Mouse (Mus musculus) stomach, postnatal 0 days (tissue): Measurements from ENCODE around the gene Idh2. TPM values are rescaled to one million over a fixed set of nuclear protein-coding genes. Genes with fewer than 3 reads are reported as not detected.

ENCODE experiments used
- ATAC-seq: fragments of 200-750 bp; cut with Nextera tagmentation; 2 replicates; pipeline ENCODE4 v1.8.0; 2017; ENCODE audit not compliant: low FRiP score, low TSS enrichment
- DNase-seq: peaks from one replicate; pipeline ENCODE4 v3.0.0-alpha.2; 2016; ENCODE audit warnings: low spot score
- H3K27ac ChIP-seq: fragments of 300-500 bp; sonication (generic); replicated peaks from 2 replicates; pipeline ENCODE4 v1.5.1; 2014; ENCODE audit warnings: mild to moderate bottlenecking, control low read depth
- H3K27me3 ChIP-seq: fragments of 300-500 bp; sonication (generic); 2 replicates; pipeline ENCODE4 v1.6.1; 2014; ENCODE audit warnings: low read length; ENCODE audit not compliant: control insufficient read depth, insufficient read depth
- H3K36me3 ChIP-seq: fragments of 300-500 bp; sonication (generic); 2 replicates; pipeline ENCODE4 v1.6.1; 2014; ENCODE audit warnings: low read length, mixed read lengths; ENCODE audit not compliant: control insufficient read depth, insufficient read depth
- H3K4me1 ChIP-seq: fragments of 300-500 bp; sonication (generic); replicated peaks from 2 replicates; pipeline ENCODE4 v1.6.1; 2014; ENCODE audit warnings: antibody characterized with exemption; ENCODE audit not compliant: control insufficient read depth, insufficient read depth
- H3K4me2 ChIP-seq: fragments of 300-500 bp; sonication (generic); replicated peaks from 2 replicates; pipeline ENCODE4 v1.6.1; 2014; ENCODE audit warnings: low read depth, mild to moderate bottlenecking, control low read depth, moderate library complexity
- H3K4me3 ChIP-seq: fragments of 300-500 bp; sonication (generic); 2 replicates; pipeline ENCODE4 v1.5.1; 2014; ENCODE audit warnings: low read depth, low read length, control low read depth
- H3K9ac ChIP-seq: fragments of 300-500 bp; sonication (generic); 2 replicates; pipeline ENCODE4 v1.6.1; 2014; ENCODE audit warnings: mild to moderate bottlenecking, low read length, control low read depth, mixed read lengths
- H3K9me3 ChIP-seq: fragments of 300-500 bp; sonication (generic); 2 replicates; pipeline ENCODE4 v1.6.1; 2016; ENCODE audit warnings: low read length; ENCODE audit not compliant: control insufficient read depth
- CTCF ChIP-seq: IDR thresholded peaks from 2 replicates; pipeline ENCODE4 v1.5.1; 2016; ENCODE audit warnings: antibody characterized with exemption, low read depth, mild to moderate bottlenecking, moderate library complexity
- EP300 ChIP-seq: optimal IDR thresholded peaks from 2 replicates; pipeline ENCODE3; 2016; ENCODE audit warnings: antibody characterized with exemption
- WGBS: fragments of 180-500 bp; shearing (Covaris S2); extraction: QIAGEN DNeasy Blood & Tissue Kit; methylation state at CpG from one replicate; pipeline ENCODE4 v1.1.7; 2014; 5-methylcytosine and 5-hydroxymethylcytosine counted together
- polyA plus RNA-seq: library from polyadenylated mRNA; unstranded; fragments of >200 nt; fragmentation: Nextera tagmentation; extraction: Ambion mirVana; gene quantifications from 2 replicates; pipeline ENCODE4 v1.2.1, GENCODE M21; 2015

Gene Idh2
- polyA plus RNA-seq, 1 experiment from 2014 or later = 288 TPM

DNA sequence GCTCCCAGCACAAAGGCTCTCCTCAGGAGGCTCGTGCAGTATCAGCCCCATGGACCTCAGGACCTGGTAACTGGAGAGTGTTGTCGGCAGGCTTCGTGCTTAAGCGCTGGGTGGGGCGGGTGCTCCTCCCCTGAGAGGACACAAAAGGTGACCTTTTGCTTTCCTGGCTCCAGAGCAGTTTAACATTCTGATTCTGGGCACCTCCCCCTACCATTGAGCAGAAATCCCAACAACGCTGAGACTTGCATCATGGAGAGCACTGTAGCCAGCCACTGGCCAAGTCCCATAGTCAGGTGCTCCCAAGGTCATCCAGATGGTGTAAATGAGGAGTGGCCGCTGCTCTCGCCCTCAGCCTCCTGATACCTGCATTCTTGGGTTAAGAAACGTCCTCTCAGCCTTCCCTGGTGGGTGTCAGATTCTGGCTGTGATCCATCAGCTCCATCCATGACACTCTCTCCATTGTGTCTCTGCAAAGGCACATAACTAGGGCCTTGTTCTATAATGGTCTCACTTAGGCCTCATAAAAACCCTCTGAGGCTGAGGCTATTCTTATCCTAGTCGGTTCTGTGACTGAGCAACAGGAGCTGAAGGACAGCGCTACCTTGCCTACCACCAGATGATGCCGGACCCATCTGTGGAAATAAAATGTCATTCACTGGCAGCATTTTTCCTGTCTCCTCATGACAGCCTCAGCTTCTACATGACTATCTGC, 15.3 kb upstream of the Idh2 start:
- Histone ChIP-seq H3K36me3 (no peaks in the 10 kb centered on the region), H3K9ac (no peak overlapping the region), H3K4me2 (no peak overlapping the region), H3K9me3 (no peaks in the 10 kb centered on the region), H3K27me3 (no peaks in the 10 kb centered on the region), H3K4me1 (peaks cover 3% of the 10 kb centered on the region; the same call in 1 of the 2 replicates), H3K4me3 (no peak overlapping the region), H3K27ac (peak overlapping the region; percentile 75)
- WGBS = 44% methylated on average over 12 of the region's 12 CpGs
- TF ChIP-seq EP300 = no peak
- TF ChIP-seq CTCF = no peak
- ATAC-seq (peak; percentile 81), DNase-seq (peak; percentile 76)

DNA sequence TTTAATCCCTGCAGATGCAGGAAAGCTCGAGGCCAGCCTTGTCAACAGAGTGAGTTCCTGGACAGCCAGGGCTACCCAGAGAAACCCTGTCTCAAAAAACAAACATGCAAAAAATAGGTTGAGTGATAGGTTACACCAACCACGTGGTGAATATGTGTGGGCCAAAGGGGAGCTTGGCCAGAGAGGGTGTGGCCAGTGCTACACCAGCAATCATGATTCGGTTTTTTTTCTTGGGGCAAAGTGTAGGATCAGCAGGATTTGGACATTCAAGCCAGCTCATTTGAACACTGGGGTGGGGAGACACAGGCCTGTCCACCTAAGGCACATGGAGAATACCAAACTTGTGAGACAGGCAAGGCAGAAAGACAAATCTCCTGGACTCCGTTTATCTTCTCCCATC, 14.1 kb upstream of the Idh2 start:
- Histone ChIP-seq H3K9me3 (no peaks in the 10 kb centered on the region), H3K27me3 (no peaks in the 10 kb centered on the region), H3K4me1 (no peaks in the 10 kb centered on the region; the same call in 1 of the 2 replicates), H3K4me2 (no peak overlapping the region), H3K4me3 (no peak overlapping the region), H3K9ac (no peak overlapping the region), H3K36me3 (no peaks in the 10 kb centered on the region), H3K27ac (peak overlapping the region; percentile 75; the same call in 1 of the 2 replicates)
- 42% methylated on average over 4 of the region's 4 CpGs for WGBS
- ATAC-seq (peak; percentile 82), DNase-seq (peak; percentile 77)
- TF ChIP-seq CTCF (no peak), EP300 (no peak)

DNA sequence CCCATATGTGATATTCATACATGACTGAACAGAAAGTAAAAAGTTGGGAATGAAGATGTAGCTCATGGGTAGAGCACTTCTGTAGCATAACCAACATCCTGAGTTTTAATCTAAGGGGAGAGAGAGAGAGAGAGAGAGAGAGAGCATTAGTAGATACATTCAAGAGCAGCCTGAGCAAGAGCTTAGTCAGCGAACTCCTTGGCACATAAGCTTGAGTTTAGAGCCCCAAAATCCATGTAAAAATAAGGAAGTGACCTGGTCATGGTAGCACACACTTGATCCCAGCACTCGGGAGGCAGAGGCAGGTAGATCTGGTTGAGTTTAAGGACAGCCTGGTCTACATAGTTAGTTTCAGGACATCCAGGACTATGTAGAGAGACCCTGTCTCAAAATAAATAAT, 8.5 kb upstream of the Idh2 start:
- Histone ChIP-seq H3K27ac (no peak overlapping the region), H3K4me1 (0 out of 2 replicates have a peak, but pooled peaks cover 3% of the 10 kb centered on the region), H3K36me3 (no peaks in the 10 kb centered on the region), H3K27me3 (no peaks in the 10 kb centered on the region), H3K9me3 (no peaks in the 10 kb centered on the region), H3K4me2 (no peak overlapping the region), H3K9ac (no peak overlapping the region), H3K4me3 (no peak overlapping the region)
- no peak for ATAC-seq
- no peak for DNase-seq
- 80% methylated on average over 2 of the region's 2 CpGs for WGBS
- TF ChIP-seq CTCF (no peak), EP300 (no peak)

DNA sequence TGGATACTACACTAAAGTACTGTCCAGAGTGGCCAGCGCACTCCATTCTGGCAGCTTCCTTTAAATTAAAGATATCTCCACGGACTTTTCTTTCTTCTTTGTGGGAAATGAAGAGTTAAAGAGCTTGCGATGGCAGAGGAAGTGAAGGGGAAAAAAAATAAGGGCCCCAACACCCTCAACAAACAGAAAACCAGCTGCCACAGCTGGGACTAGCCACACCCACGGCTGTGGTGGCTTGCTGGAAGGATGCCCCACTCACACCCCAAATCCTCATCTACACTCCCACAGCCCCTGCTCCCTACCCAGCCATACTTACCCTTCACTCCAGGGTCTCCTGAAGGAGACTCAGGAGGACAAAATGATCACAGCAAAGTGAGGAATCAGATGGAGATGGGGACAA, 7.9 kb upstream of the Idh2 start:
- no peak for ATAC-seq
- Histone ChIP-seq H3K4me2 (no peak overlapping the region), H3K36me3 (no peaks in the 10 kb centered on the region), H3K27me3 (no peaks in the 10 kb centered on the region), H3K4me3 (no peak overlapping the region), H3K27ac (no peak overlapping the region), H3K4me1 (0 out of 2 replicates have a peak, but pooled peaks cover 3% of the 10 kb centered on the region), H3K9ac (no peak overlapping the region), H3K9me3 (no peaks in the 10 kb centered on the region)
- peak; percentile 73 for DNase-seq
- TF ChIP-seq EP300 (no peak), CTCF (no peak)
- WGBS = 35% methylated on average over 4 of the region's 4 CpGs

DNA sequence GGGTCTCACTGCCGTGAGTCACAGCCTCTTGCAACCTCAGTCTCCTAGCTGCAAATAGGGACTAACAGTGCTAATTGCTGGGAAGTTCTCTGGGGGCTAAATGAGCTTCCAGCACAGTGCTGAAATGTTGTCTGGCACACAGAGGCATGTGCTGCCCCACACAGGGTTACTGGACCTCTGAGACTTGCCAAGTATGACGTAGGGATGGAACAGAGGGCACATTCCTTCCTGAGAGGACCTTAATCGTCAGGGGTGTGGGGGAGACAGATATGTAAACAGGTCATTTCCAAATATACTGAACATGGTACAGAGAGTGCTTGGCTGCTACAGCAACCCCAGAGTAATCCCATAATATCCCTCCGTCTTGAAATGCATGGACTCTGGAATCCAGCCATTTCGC, 5.9 kb upstream of the Idh2 start:
- WGBS = 41% methylated on average over 5 of the region's 5 CpGs

DNA sequence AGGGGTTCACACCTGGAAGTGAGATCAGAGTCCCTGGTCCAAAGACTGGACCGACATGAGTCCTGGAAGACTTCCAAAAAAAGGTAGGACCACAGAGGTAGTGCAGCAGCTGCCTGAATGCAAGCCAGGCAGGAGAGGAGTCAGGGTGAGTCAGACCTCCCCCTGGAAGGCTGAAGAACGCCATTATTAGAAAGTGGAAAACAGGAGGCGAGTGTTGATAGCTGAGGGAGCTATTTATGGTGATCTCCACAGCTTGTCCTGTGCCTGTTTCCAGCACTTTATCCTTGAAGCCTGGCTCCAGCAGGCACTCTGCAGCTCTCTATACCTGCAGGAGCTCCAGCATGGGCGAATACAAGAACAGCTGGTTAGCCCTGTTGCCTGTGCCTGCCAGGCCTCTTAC, 4.0 kb upstream of the Idh2 start:
- DNase-seq (no peak), ATAC-seq (no peak)
- no peaks in the 10 kb centered on the region for H3K9me3 ChIP-seq
- WGBS = 52% methylated on average over 4 of the region's 4 CpGs
- no peak overlapping the region for H3K4me2 ChIP-seq
- no peak overlapping the region for H3K9ac ChIP-seq
- no peak overlapping the region for H3K4me3 ChIP-seq
- H3K36me3 ChIP-seq = no peaks in the 10 kb centered on the region
- 0 out of 2 replicates have a peak, but pooled peaks cover 3% of the 10 kb centered on the region for H3K4me1 ChIP-seq
- peak overlapping the region; percentile 14; the same call in 1 of the 2 replicates for H3K27ac ChIP-seq
- TF ChIP-seq EP300 (no peak), CTCF (no peak)
- H3K27me3 ChIP-seq = no peaks in the 10 kb centered on the region

More for the DNA sequence above, 5.9 kb upstream of the Idh2 start:
- Histone ChIP-seq H3K27me3 (no peaks in the 10 kb centered on the region), H3K27ac (peak overlapping the region; percentile 73), H3K4me2 (no peak overlapping the region), H3K36me3 (no peaks in the 10 kb centered on the region), H3K9ac (no peak overlapping the region), H3K9me3 (no peaks in the 10 kb centered on the region), H3K4me3 (no peak overlapping the region), H3K4me1 (0 out of 2 replicates have a peak, but pooled peaks cover 3% of the 10 kb centered on the region)
- no peak for DNase-seq
- peak; percentile 69 for ATAC-seq
- TF ChIP-seq CTCF (no peak), EP300 (peak; percentile 34)
